Mouse (Mus musculus) MEL (cell line): ENCODE data around the gene Olfr1383.
A peak's percentile ranks its signal among the peaks of the same experiment; 100 is the strongest.
"Not testable (repeated sequence)": the region's sequence is repeated elsewhere in the genome, so short reads cannot be mapped to it uniquely, and the experiment has no call there.

Source experiments
- CTCF ChIP-seq, 3 experiments: IDR thresholded peaks in 2 of 3; conservative IDR thresholded peaks in 1 of 3; 2 replicates each; pipeline ENCODE4 v1.5.1; 2011 to 2012; ENCODE audit warnings: low read length in 3 of 3, low read depth in 2 of 3, mild to moderate bottlenecking in 2 of 3, improper control_type of control experiment in 1 of 3, inconsistent platforms in 1 of 3, mixed read lengths in 1 of 3, moderate library complexity in 1 of 3; ENCODE audit not compliant: control insufficient read depth in 1 of 3, insufficient read depth in 1 of 3, poor library complexity in 1 of 3, severe bottlenecking in 1 of 3
- EP300 ChIP-seq, 2 experiments: IDR thresholded peaks; 2 replicates each; pipeline ENCODE4 v1.6.1; 2011; ENCODE audit warnings: improper control_type of control experiment in 2 of 2, low read length in 2 of 2, low read depth in 1 of 2, mild to moderate bottlenecking in 1 of 2
- GABPA ChIP-seq: IDR thresholded peaks from 2 replicates; pipeline ENCODE4 v1.6.1; 2012; ENCODE audit warnings: low read depth, mild to moderate bottlenecking, inconsistent platforms, low read length, improper control_type of control experiment, moderate library complexity
- MAFK ChIP-seq: IDR thresholded peaks from 2 replicates; pipeline ENCODE4 v1.6.1; 2011; ENCODE audit warnings: low read depth, mild to moderate bottlenecking, low read length, improper control_type of control experiment, borderline replicate concordance
- MAX ChIP-seq: IDR thresholded peaks from 2 replicates; pipeline ENCODE4 v1.6.1; 2011; ENCODE audit warnings: low read length, improper control_type of control experiment
- MXI1 ChIP-seq: IDR thresholded peaks from 2 replicates; pipeline ENCODE4 v1.6.1; 2011; ENCODE audit warnings: mild to moderate bottlenecking, low read depth, low read length, improper control_type of control experiment
- POLR2A ChIP-seq, 2 experiments: IDR thresholded peaks; 2 replicates each; pipeline ENCODE4 v1.6.1; 2011 to 2012; ENCODE audit warnings: low read length in 2 of 2, mild to moderate bottlenecking in 2 of 2, control low read depth in 1 of 2, improper control_type of control experiment in 1 of 2, low read depth in 1 of 2, moderate library complexity in 1 of 2; ENCODE audit not compliant: control insufficient read depth in 1 of 2, insufficient read depth in 1 of 2, poor library complexity in 1 of 2
- RAD21 ChIP-seq: IDR thresholded peaks from 2 replicates; pipeline ENCODE4 v1.6.1; 2011; ENCODE audit warnings: mild to moderate bottlenecking, low read depth, low read length, improper control_type of control experiment
- SMC3 ChIP-seq: IDR thresholded peaks from 2 replicates; pipeline ENCODE4 v1.6.1; 2011; ENCODE audit warnings: low read depth, low read length, improper control_type of control experiment
- UBTF ChIP-seq: IDR thresholded peaks from 2 replicates; pipeline ENCODE4 v1.6.1; 2012; ENCODE audit warnings: low read depth, mild to moderate bottlenecking, inconsistent platforms, low read length, improper control_type of control experiment, moderate library complexity, borderline replicate concordance; ENCODE audit not compliant: insufficient read depth
- USF1 ChIP-seq: IDR thresholded peaks from 2 replicates; pipeline ENCODE4 v1.6.1; 2014; ENCODE audit warnings: low read depth, mild to moderate bottlenecking, inconsistent platforms, low read length, improper control_type of control experiment, moderate library complexity
- ZMIZ1 ChIP-seq: IDR thresholded peaks from 2 replicates; pipeline ENCODE4 v1.6.1; 2012; ENCODE audit warnings: low read depth, mild to moderate bottlenecking, inconsistent platforms, low read length, improper control_type of control experiment, moderate library complexity

GRCm38 (mm10) chr11:49575054-49575453, 55.6 kb downstream of the Olfr1383 start:
- not testable (repeated sequence) for TF ChIP-seq USF1; POLR2A (IDR thresholded peaks at IDR 0.05; ENCODE audit: control insufficient read depth in 1 of 2, insufficient read depth in 1 of 2, low read depth in 1 of 2, low read length in 2 of 2, poor library complexity in 1 of 2); UBTF; ZMIZ1; MXI1; GABPA; MAFK; MAX; EP300 (IDR thresholded peaks at IDR 0.05; ENCODE audit: low read depth in 1 of 2, low read length in 2 of 2)
- peak in 2 of 3 experiments; percentile 23 to 61; a peak in 3 of 6 replicates for TF ChIP-seq CTCF (IDR thresholded peaks at IDR 0.05 in 2 of 3, conservative IDR thresholded peaks at IDR 0.05 in 1 of 3; ENCODE audit: control insufficient read depth in 1 of 3, insufficient read depth in 1 of 3, low read depth in 2 of 3, low read length in 3 of 3, poor library complexity in 1 of 3, severe bottlenecking in 1 of 3)
- TF ChIP-seq SMC3, result peak; percentile 46
- peak; percentile 15 for TF ChIP-seq RAD21
